Mouse (Mus musculus): ENCODE measurements around the gene Etv5.
A peak's percentile ranks its signal among the peaks of the same experiment; 100 is the strongest.

Gene Etv5

DNA sequence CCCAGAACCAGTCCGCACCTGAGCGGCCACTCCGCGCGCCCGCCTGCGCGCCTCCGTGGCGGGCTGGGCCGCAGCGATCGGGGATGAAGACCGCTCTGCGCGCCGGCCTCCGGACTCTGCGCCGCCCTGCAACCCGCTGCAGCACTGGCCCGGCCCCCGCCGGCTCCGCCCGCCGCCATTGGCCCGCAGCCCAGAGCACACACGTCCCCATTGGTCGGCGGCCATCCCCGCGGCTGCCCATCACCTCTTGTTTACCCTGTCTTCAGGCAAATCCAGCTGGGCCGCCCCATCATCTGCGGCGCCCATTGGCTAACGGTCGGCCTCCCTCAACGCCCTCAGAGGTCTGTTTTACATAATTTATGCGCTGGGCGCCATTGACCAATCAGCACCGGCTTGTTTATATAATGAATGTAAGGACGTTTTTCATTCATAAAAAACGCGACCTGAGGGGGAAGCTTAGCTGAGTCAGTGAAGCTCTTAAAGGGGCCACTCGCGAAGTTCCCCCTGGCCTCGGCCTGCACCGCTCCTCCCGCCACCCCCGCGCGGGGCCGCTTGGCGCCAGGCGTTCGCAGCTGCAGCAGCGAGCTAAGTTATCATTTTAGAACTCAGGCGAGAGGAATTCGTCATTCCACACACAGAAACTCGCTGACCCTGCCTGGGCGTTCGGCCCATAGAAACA, at the start of gene Etv5:
Gene Etv5 (minus strand): TSS at position 221 of the 679 bp plus-strand sequence.
- peak; percentile 99 for DNase-seq

DNA sequence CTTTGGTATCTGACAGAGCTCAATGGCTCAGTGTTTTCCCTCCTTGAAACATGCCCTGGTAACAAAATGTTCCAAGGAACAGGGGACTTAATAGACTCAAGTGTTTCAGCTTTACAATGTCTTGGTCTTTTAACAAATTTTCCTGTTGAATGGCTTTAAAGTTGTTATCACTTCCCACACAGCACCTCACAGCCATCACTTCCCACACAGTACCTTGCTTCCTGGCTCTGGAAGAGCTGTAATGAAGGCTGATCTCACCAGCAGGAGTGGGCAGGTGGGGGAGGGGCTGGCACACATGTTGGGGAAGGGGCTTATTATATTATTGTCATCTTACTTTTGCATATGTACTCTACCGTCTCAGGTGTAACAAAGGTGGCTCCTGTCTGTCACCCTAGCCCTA, 44.4 kb upstream of the Etv5 start:
- no peak for DNase-seq

DNA sequence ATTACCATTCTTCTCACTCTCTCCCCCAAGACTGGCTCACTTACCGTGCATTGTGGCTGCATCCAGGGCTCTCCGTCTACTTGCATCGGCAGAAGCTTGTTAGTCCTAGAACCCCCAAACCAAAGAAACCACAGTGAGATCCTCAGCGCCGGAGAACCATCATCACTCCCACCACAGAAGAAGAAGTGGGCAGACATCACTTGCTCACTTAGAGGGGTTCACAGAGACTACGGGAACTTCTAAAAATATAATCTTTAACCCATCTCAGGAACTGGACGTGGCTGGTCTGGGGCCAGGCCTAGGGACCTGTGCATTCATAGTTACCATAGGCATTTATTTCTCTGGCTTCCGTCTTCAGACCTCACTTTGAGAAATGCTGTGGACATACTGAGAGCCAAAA, 39.8 kb upstream of the Etv5 start:
- DNase-seq = no peak

DNA sequence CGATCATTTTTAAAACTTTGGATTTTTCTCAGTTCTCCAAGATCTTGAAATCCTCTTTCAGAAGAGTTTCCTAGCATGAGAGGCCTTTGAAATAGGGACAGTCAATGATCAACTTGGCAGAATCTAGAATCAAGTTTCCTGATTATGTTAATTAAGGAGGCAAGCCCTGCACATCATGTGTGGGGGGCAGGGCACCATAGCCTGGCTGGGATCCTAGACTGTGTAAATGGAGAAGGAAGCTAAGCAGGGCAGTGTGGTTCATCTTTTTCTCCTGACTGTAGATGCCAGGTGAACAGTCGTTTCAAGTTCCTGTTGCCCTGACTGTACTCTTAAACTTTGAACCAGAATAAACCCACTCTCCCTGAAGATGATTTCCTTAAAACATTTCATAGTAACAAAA, 32.2 kb upstream of the Etv5 start:
- no peak for DNase-seq

DNA sequence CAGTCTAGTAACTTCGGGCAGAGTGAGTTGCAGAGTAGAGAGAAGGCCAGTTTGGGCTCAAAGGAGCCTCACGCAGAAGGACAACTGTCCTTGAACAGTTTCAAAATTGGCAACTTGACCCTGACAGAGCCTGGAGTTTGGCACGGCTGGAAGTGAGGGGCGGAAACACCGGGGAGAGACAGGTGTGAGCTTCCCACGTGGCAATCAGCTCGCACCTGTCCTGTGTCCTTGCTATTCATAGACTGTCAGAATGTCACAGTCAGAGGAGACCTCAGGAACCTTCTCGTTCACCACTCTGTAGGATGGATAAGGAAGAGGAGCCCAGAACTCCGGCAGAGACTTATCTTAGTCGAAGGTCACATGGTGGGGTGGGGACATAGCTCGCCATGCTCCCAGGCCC, 29.9 kb upstream of the Etv5 start:
- DNase-seq = no peak

DNA sequence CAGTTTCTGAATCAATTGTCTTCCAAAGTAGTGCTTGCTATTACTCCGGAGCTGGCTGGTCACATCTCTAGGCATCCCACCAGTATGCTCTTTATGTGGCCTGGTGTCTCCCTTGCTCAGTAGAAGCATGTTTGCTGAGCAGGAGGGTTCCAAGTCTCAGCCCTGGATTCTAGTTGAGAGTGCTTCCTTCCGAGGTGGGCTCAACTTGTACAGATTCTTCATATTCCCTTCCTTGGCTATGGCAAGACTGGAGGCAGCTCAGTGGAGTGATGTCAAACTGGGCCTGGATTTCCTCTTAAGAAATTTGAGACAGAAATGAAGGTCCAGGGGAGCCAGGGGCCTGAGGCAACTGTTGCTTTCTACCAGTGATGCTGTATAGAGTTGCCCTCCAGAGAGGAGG, 27.6 kb upstream of the Etv5 start:
- DNase-seq = no peak

DNA sequence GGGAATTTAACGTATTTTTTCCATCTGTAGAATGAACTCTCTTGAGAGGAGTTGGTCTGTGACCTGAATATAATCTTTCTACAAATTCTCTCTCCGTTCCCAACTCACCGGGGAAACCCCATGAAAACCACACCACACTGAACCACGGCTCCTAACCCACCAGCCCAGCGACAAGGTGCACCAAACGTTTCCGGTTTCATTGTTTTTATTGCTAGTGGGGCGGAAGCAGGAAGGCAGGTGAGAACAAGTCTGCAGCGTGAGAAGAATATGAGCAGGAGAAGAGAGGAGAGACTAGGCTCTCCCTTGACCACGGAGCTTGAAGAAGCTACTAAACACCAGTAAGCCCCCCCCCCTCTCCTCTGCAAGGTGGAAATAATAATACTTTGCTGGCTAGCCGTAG, 26.9 kb upstream of the Etv5 start:
- peak; percentile 42 to 70 for DNase-seq

DNA sequence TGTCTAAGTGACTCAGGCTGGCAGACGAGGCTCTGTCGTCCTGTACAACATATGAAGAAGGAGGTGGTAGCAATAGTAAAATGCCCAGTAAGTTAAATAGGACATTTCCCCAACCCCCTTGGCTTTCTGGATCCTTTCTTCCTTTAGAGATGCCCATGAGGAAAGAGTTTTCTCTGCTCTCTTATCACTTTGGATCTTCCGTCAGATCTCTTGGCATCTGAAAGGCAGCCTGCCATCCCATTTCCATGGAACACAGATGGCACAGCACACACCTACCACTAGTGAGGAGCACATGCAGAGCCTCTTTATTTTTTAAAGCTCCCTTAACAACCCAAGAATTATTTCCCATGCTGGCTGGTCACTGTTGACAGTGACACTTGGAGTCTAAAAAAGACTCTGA, 22.7 kb upstream of the Etv5 start:
- DNase-seq = no peak

DNA sequence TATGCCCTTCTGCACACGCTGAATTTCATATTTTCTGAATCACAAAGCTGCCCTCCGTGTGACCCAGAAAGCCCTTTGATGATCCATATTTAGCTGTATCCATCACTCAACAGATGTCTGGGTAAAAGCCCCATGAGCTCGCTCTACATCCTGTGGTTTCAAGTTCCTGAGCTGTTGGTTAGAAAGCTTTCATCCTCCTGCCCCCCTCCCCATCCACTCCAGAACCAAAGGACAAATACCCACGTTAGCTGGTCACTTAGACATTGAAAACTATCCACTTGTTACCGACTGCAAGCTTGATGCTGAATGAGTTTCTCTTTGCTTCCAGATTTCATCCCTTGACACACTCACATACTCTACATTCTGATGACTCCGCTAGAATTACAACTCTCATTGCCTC, 22.2 kb upstream of the Etv5 start:
- no peak for DNase-seq

DNA sequence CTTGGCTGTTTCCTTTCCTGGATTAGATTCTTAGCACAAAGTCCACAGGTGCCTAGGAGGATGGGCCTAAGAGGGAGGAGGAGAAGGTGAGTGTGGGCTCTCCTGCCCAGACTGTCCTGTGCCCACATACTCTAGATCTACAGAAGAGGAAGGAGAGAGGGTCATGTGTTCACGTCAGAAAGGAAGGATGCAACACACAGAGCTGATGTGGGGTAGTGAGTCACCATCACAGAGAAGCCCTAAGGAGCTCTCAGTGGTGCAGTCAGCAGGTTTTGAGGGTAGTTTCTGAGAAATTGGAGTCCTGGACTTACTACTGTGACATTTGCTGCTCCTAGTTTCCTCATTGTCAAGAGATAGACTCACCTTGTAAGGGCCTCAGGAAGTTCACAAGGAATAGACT, 21.4 kb upstream of the Etv5 start:
- DNase-seq = no peak

DNA sequence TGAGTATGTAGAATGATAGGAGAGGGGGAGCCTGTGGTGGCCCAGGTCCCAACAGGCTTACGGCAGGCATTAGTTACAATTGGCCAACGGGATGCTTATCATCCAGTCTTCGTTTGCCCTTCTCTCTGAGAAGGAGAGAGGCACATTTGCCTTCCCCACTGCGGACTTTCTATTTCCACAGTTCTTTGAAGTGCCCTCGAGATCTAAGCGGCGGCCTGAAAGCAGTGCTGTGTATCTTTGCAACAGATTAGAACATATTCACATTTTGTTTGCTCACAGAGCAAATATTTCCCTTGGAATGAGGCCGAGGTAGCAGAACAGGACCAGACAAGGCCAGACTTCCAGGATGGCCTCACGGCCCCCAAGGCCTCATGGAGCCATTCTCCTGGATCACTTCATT, 12.6 kb upstream of the Etv5 start:
- DNase-seq = no peak

DNA sequence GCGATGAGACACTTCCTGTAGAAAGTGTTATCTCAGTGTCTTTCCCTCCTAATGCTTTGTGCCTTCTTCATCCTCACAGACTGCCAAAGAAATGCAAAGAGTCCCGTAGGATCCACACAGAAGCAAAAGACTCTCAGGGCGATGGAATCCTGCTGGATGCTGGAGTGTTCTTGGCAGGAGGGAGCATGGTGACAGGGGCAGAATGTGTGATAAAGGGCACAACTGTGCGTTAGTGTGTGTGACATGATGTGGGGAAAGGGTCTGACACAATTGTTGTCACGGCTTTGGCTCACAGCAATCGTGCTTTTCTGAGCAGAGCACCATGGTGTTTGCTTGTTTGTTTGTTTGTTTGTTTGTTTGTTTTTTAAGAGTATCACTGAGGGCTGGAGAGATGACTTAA, 8.6 kb upstream of the Etv5 start:
- no peak for DNase-seq

DNA sequence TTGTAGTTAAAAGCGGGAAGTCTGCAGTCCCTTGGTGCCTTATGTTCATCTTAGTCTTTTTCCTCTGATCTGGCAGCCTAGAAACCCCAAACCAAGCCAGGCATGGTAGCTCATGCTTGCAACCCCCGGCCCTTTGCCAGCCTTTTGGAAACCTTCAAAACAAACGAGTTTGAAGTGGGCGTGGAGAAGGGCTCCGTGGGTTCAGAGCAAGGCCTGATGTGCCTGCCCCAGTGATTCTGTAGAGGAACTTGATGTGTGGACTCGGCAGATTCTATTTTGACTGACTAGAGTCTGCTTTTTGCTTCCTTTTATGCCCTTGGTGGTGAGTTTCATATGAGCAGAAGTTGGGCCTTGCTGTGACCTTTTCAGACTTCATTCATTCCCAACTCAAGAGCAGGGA, 5.3 kb upstream of the Etv5 start:
- no peak for DNase-seq

DNA sequence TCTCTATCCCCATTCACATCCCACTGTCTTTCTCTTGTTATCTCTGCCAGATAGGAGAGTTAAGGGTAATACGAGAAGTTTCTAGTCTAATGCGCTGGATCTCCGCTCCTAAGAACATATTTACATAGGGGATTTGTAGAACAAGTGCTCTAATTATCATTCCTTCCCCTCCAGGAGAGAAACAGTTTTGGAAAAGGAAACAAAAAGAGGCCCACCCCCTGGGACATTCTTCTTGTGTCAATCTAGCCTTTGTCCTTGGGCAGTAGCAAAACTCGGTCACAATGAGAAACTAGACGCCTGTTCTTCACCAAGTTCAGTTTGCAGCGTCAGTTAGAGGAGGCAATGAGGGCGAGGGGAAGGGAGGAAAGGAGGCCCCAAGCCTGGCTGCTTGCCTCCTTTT, 2.7 kb upstream of the Etv5 start:
- no peak for DNase-seq

DNA sequence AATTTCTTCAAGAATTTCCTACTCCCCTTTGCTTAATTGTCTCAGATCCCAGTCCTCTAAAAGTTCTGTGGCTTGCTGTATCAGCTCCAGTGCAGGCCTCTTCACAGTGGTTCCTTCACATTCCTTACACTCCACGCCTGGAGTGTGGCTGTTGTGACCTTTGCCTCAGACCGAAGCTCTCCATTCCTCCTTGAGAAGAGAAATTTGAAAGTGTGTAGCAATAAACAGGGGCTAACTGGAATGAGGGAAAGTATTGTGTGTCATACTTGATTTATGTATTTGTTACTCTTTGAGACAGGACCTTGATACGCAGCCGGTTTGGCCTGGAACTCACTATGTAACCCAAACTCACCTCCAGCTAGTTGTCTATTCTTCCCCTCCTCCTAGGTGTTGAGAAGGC, 1.8 kb upstream of the Etv5 start:
- no peak for DNase-seq

DNA sequence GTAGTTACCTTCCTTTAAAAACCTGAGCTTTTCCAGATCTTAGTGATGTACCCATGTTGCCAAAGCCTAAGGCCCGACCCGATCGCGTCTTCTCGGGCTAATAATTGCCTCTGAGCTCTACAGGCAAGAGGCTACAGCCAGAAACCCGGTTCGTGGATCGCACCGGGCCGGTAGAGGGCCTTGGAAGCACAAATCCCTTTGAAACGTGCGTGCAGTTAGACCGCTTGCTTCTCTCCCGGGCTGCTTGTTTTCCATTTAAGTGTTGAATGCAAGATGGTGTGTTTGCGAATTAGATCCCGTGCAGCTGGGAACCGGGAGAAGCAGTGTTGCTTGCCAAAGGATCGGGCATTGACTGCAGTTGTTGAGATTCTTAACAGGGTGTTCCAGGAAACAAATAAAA, 750 bp upstream of the Etv5 start:
- peak in 1 of 2 experiments; percentile 22 for DNase-seq

DNA sequence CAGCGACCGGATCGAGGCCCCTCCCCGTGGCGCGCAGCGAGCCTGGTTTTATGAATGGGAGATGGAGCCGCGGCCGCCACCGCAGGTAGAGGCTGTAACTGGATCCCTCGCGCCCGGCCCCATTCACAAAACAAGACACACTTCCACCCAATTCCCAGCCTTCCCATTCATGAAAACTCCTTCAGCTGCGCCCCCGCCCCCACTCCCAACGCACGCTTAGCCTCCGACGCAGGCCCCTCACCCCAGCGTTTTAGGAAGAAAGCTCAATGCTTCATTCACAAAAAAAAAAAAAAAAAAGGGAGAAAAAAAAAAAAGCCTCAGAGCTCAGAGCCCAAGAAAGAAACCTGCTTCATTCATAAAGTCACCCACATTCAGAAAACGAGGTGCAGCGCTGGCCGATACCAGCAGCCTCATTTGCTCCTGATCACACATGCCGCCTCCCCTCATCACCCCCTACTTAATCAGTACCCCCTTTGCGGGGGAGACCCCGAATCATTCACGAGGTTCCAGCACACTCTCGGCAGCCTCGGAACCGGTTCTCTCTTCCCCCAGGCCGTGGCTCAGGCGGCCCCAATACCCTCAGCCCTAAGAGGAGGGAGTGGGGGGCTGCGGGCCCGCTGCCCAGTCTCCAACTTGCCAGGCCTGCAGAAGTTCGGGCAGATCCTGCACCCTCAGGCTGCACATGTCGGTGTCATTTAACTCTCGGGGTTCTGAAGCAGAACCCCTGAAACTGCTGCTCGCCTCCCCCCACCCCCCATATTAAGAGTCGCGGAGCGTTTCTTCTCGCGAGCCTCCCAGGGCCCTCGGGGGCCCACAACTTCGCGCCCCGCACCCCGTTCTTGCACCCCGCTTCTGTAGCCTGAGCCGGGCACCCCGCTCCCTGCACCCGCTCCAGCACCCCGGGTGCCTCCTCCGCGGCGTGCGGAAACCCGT, 812 bp downstream of the Etv5 start:
- peak; percentile 40 to 68 for DNase-seq

DNA sequence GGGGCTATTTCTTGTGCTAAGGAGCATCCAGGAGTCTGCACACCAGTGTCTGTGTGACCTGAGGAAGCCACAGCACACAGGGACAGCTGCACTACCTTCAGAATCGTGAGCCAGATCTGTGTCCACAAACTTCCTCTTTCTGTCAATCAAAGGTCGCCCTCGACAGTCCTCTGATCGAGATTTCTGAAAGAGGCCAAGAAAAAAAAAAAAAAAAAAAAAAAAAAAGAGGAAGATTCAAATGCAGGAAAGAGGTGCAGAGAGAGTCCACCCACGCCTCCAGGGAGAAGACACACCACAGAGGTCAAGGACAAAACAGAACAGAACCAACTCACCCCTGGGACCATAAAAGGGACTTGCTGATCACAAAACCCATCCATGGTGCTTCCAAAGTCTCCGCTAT, 3.4 kb downstream of the Etv5 start:
- DNase-seq = no peak

DNA sequence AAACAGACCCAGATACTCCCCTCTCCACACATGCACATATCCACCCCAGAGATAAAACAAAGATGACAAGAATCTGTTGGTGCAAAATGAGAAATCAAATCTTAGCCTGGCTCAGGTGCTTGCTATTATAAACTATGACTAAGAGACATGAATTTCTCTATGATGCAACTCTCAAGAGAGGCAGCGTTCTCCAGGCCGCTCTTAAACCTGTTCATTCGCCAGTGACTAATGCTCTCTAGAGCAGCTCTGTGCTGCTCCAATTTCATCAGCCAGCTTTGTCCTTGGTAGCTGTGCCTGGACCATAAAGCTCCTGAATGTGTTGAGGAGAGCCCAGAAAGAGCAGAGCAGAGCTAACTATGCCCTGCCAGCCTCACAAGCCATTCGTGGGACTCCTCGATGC, 5.0 kb downstream of the Etv5 start:
- no peak for DNase-seq

DNA sequence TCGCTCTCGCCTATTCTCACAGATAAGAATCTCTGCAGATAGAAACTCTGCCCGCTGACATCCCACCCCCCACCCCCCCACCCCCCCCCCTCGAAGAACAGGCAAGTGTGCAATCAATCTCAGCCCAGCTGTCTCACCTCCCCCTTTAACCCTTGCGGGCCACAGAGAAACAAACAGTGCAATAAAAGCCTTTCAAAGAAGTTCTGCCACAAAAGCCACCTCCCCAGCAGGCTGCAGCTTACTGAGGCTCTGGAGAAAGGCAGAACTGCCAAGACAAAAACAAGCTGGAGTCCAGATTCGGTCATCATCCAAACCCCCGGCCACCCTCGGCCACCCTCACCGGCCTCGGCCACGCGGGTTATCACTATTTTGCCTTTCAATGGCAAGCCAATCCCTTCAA, 5.6 kb downstream of the Etv5 start:
- DNase-seq = no peak

DNA sequence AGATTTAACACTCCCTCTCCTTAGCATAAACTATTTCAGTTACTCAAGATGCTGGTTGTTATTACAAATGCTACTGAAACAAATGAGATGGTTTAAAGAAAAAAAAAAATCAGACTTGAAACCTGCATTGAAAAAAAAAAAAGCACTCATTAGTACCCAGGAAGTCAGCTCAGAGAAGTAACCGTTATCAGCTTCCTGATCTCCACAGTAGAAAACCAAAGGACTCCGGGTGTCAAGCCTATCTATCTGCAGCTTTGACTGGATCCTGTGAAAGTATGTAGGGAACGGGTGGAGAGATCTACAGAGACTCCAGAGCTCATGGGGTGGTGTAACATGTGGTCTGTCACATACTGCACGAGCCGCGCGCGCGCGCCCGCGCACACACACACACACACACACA, 7.7 kb downstream of the Etv5 start:
- no peak for DNase-seq

DNA sequence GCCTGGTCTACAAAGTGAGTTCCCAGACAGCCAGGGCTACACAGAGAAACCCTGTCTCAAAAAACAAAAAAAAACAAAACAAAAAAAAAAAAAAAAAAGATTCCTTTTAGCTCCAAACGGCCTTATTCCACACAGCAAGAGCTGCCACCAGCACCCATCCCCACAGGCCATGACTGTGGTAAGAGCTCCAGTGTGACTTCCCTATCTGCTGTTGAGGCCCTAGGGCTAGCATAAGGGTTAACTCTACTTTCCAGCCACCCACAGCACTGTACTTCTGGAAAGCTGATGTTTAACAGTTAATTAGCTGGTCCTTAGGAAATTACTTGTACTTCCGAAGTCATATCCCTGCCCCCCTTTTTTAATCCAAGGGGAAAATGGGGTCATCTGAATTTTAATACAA, 8.2 kb downstream of the Etv5 start:
- no peak for DNase-seq

DNA sequence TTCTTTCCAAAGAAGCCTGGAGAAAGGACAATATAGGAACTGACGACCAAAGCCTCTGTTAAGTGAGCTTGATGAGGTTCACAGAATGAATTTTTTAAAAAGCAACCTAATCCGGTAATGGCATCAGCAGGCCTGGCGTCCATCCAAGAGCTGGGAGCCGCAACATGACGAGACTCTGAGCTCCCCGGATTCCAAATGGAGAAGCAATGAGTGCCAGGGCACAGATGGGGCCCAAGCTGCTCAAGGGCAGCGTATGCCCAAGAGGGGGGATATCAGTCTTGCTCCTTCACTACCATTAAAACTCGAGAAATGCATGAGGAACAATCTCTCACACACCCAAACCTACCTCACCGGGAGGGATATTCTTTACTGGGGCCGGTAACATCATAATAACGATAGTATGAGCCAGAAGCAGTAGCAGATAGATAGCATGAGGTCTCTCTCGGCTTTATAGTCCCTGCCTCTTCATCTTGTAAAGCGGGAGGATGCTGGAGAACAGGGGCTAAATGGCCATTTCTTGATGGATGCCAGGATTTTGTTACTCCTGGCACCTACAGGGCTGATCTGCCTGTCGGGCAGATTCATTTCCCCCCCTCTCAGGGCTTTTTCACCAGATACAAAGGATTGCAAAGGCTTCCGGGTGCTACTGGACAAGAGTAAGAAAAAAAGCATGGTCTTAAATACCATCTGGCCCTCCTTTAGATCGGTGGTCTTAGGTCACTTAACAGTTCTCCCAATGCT, 9.1 kb downstream of the Etv5 start:
- no peak for DNase-seq

DNA sequence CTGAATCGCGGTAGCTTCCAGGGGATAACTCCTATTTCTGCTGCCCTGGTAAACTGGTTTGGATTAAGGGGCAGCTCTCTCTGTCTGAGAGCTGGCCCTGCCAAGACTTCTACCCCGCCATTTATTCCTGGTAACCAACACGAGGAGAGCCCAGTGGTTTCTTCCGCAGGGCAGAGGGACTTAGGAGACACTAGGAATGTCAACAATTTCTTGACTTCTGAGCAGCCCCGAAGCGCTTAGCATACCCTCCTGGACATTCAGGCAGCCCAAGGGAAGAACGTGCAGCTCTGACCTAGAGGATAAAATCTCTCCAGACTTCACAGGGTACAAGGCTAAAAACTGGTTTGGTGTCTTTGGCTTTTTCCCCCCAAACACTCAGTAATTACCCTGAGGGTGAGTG, 10.1 kb downstream of the Etv5 start:
- DNase-seq = no peak

Measured in thymus, adult 18-20 months (tissue).